Mouse (Mus musculus) stomach, embryonic 14.5 days (tissue): ENCODE results near the gene Satb1. TPM values are rescaled to one million over a fixed set of nuclear protein-coding genes. Genes with fewer than 3 reads are reported as not detected.
A peak's percentile ranks its signal among the peaks of the same experiment; 100 is the strongest.

Source experiments
- ATAC-seq: fragments of 200-750 bp; cut with Nextera tagmentation; 2 replicates; pipeline ENCODE4 v1.8.0; 2017; ENCODE audit warnings: low read depth, moderate TSS enrichment; ENCODE audit not compliant: insufficient number of reproducible peaks, insufficient read depth, low FRiP score
- H3K27ac ChIP-seq: fragments of 300-500 bp; sonication (generic); 2 replicates; pipeline ENCODE4 v1.5.1; 2014; ENCODE audit warnings: mild to moderate bottlenecking, low read length, moderate library complexity, mixed read lengths
- H3K27me3 ChIP-seq: fragments of 300-500 bp; sonication (generic); 2 replicates; pipeline ENCODE4 v1.6.1; 2014; ENCODE audit warnings: low read length, control low read depth, mixed read lengths; ENCODE audit not compliant: control insufficient read depth, insufficient read depth
- H3K36me3 ChIP-seq: fragments of 300-500 bp; sonication (generic); 2 replicates; pipeline ENCODE4 v1.6.1; 2014; ENCODE audit warnings: mild to moderate bottlenecking, control low read depth, low read length, moderate library complexity, mixed read lengths; ENCODE audit not compliant: control insufficient read depth, insufficient read depth
- H3K4me1 ChIP-seq: fragments of 300-500 bp; sonication (generic); 2 replicates; pipeline ENCODE4 v1.6.1; 2014; ENCODE audit warnings: low read length, control low read depth, mixed read lengths; ENCODE audit not compliant: control insufficient read depth, insufficient read depth
- H3K4me2 ChIP-seq: fragments of 300-500 bp; sonication (generic); replicated peaks from 2 replicates; pipeline ENCODE4 v1.6.1; 2014; ENCODE audit warnings: low read depth, low read length, control low read depth
- H3K4me3 ChIP-seq: fragments of 300-500 bp; sonication (generic); 2 replicates; pipeline ENCODE4 v1.5.1; 2014; ENCODE audit warnings: low read depth, low read length, control low read depth
- H3K9ac ChIP-seq: fragments of 300-500 bp; sonication (generic); replicated peaks from 2 replicates; pipeline ENCODE4 v1.6.1; 2014; ENCODE audit warnings: low read depth, mild to moderate bottlenecking, control low read depth, low read length, moderate library complexity, mixed read lengths
- H3K9me3 ChIP-seq: fragments of 300-500 bp; sonication (generic); 2 replicates; pipeline ENCODE4 v1.6.1; 2016; ENCODE audit warnings: low read depth, low read length, control low read depth; ENCODE audit not compliant: control insufficient read depth
- WGBS: fragments of 180-500 bp; shearing (Covaris S2); extraction: QIAGEN DNeasy Blood & Tissue Kit; methylation state at CpG from one replicate; pipeline ENCODE4 v1.1.7; 2014; 5-methylcytosine and 5-hydroxymethylcytosine counted together
- polyA plus RNA-seq: library from polyadenylated mRNA; unstranded; fragments of >200 nt; fragmentation: Nextera tagmentation; extraction: Ambion mirVana; gene quantifications from 2 replicates; pipeline ENCODE4 v1.2.1, GENCODE M21; 2014

Gene Satb1
- polyA plus RNA-seq, 1 experiment from 2014 or later: 10.1 TPM

GRCm38 (mm10) chr17:51812942-51813783, 19.9 kb downstream of the Satb1 start:
- Histone ChIP-seq H3K9ac (peak overlapping the region; percentile 77), H3K4me1 (no peaks in the 10 kb centered on the region), H3K4me3 (peak overlapping the region; percentile 75), H3K27ac (peak overlapping the region; percentile 59; the same call in 1 of the 2 replicates), H3K27me3 (no peaks in the 10 kb centered on the region), H3K36me3 (no peaks in the 10 kb centered on the region), H3K4me2 (peak overlapping the region; percentile 88), H3K9me3 (no peaks in the 10 kb centered on the region)
- WGBS: under 1% methylated on average over 96 of the region's 115 CpGs
- ATAC-seq: peak; percentile 79

DNA sequence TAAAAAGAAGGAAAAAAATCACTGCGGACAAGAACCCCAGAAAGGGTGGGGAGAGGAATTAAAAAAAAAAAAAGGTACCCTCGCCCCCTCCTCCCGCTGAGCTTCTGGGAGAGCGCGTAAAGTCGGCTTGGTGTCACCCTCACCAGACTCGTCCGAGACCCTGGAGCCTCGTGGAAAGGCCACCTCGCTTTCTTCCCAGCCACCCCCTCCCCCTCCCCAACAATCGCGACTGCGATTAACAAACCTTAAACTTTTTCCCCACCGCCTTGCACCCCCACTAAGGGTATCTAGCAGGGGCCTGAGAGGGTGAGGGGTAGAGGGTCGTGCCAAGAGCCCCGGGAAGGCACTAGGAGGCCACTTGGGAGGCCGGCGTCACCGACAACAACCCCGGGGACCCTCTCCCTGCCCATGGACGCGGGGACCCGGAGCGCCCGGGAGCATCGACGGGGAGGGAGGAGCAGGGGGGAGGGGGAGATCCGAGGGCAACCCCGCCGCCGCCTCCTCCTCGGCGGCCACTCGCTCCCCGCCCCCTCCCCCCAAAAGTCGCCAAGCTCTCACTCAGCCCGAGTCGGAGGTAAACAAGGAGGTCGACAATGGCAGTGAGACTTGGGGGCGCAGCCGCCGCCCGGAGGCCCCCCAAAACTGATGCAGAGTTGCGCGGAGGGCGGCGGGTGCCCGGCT, 20.7 kb downstream of the Satb1 start:
- H3K9ac ChIP-seq: peak overlapping the region; percentile 77
- no peaks in the 10 kb centered on the region for H3K36me3 ChIP-seq
- no peaks in the 10 kb centered on the region for H3K9me3 ChIP-seq
- H3K4me1 ChIP-seq: peaks cover 3% of the 10 kb centered on the region; the same call in 1 of the 2 replicates
- under 1% methylated on average over 42 of the region's 48 CpGs for WGBS
- H3K27ac ChIP-seq: peak overlapping the region; percentile 15; the same call in 1 of the 2 replicates
- H3K4me3 ChIP-seq: peak overlapping the region; percentile 75
- peak; percentile 5; the same call in 1 of the 2 replicates for ATAC-seq
- H3K4me2 ChIP-seq: peak overlapping the region; percentile 88
- no peaks in the 10 kb centered on the region for H3K27me3 ChIP-seq

- no peak for ATAC-seq
- Histone ChIP-seq H3K27me3 (no peaks in the 10 kb centered on the region), H3K27ac (no peak overlapping the region), H3K9me3 (no peaks in the 10 kb centered on the region), H3K4me1 (peaks cover 6% of the 10 kb centered on the region; the same call in 1 of the 2 replicates), H3K4me2 (peak overlapping the region; percentile 88), H3K36me3 (no peaks in the 10 kb centered on the region), H3K4me3 (peak overlapping the region; percentile 75), H3K9ac (peak overlapping the region; percentile 77; the same call in 1 of the 2 replicates)
- under 1% methylated on average over 11 of the region's 11 CpGs for WGBS
Measured at GRCm38 (mm10) chr17:51811911-51812260, 21.2 kb downstream of the Satb1 start.

- Histone ChIP-seq H3K4me3 (peak overlapping the region; percentile 75), H3K9me3 (no peaks in the 10 kb centered on the region), H3K27ac (no peak overlapping the region), H3K27me3 (no peaks in the 10 kb centered on the region), H3K4me2 (peak overlapping the region; percentile 88), H3K36me3 (no peaks in the 10 kb centered on the region), H3K4me1 (peaks cover 6% of the 10 kb centered on the region; the same call in 1 of the 2 replicates), H3K9ac (no peak overlapping the region; the same call in 1 of the 2 replicates)
- WGBS: 11% methylated on average over 8 of the region's 8 CpGs
- ATAC-seq: no peak
Measured at GRCm38 (mm10) chr17:51811086-51811868, 21.8 kb downstream of the Satb1 start.

DNA sequence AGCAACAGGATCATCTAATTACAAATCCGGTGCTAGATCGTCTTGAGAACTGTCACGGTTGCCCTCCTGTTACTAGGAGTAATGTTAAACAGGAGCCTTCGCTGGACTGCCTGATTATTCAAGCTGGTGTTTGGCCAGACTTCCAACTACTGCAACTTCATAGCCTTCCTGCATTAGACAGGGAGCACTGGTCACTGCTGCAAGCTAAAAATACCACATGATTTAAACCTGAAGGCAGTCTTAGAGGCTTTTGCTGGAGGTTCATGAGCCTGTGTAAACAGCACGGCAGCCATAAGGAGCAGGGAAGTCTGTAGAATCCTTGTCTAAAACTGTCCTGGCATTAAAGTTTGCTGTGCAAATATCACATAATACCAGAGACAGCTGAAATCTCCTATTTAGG, 25.7 kb downstream of the Satb1 start:
- 48% methylated on average over 5 of the region's 5 CpGs for WGBS

GRCm38 (mm10) chr17:51806124-51806960, 26.7 kb downstream of the Satb1 start:
- H3K9me3 ChIP-seq: no peaks in the 10 kb centered on the region
- ATAC-seq: no peak
- no peak overlapping the region for H3K4me3 ChIP-seq
- no peak overlapping the region for H3K9ac ChIP-seq
- H3K36me3 ChIP-seq: no peaks in the 10 kb centered on the region
- H3K27me3 ChIP-seq: no peaks in the 10 kb centered on the region
- WGBS: 67% methylated on average over 12 of the region's 12 CpGs
- H3K4me1 ChIP-seq: peaks cover 6% of the 10 kb centered on the region; the same call in 1 of the 2 replicates
- H3K27ac ChIP-seq: no peak overlapping the region
- H3K4me2 ChIP-seq: no peak overlapping the region

More for the DNA sequence above, 25.7 kb downstream of the Satb1 start:
- no peaks in the 10 kb centered on the region for H3K9me3 ChIP-seq
- 0 out of 2 replicates have a peak, but pooled peaks have one; percentile 28 for ATAC-seq
- no peak overlapping the region for H3K9ac ChIP-seq
- peaks cover 6% of the 10 kb centered on the region; the same call in 1 of the 2 replicates for H3K4me1 ChIP-seq
- H3K4me3 ChIP-seq: no peak overlapping the region
- no peaks in the 10 kb centered on the region for H3K36me3 ChIP-seq
- H3K27ac ChIP-seq: no peak overlapping the region
- H3K4me2 ChIP-seq: no peak overlapping the region
- no peaks in the 10 kb centered on the region for H3K27me3 ChIP-seq

DNA sequence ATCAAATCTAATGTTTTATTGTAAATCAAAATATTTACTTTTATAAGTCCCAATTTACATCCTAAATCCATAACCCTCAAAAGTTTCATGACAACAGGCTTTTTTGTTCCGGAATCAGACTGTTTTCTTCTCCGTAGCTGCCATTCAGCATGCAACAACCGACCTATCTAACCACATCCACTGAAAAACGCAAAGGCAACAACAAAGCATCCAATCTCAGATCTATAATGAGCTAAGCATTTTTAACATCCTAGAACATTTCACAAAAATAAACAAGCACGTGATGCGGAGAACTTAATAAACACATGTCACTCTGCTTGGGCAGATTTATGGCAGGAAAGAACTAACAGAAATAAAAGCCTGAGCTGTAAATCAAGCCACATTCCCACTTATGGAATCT, 32.9 kb downstream of the Satb1 start:
- Histone ChIP-seq H3K4me3 (no peak overlapping the region), H3K27me3 (no peaks in the 10 kb centered on the region), H3K9ac (no peak overlapping the region), H3K4me1 (no peaks in the 10 kb centered on the region), H3K4me2 (no peak overlapping the region), H3K36me3 (no peaks in the 10 kb centered on the region), H3K9me3 (no peaks in the 10 kb centered on the region), H3K27ac (no peak overlapping the region)
- ATAC-seq: no peak
- 48% methylated on average over 6 of the region's 6 CpGs for WGBS
